Mouse (Mus musculus) liver, embryonic 13.5 days (tissue): ENCODE results near the gene Foxn1. TPM values are rescaled to one million over a fixed set of nuclear protein-coding genes. Genes with fewer than 3 reads are reported as not detected.

ENCODE experiments used
- ATAC-seq: fragments of 200-750 bp; cut with Nextera tagmentation; 2 replicates; pipeline ENCODE4 v1.8.0; 2017; ENCODE audit warnings: low read depth, mild to moderate bottlenecking, moderate number of reproducible peaks, moderate library complexity
- DNase-seq: peaks from one replicate; pipeline ENCODE4 v3.0.0; 2022
- H3K27ac ChIP-seq: fragments of 300-500 bp; sonication (generic); 2 replicates; pipeline ENCODE4 v1.5.1; 2015; ENCODE audit warnings: moderate library complexity, mild to moderate bottlenecking, inconsistent platforms
- H3K27me3 ChIP-seq: fragments of 300-500 bp; sonication (generic); 2 replicates; pipeline ENCODE4 v1.6.1; 2015; ENCODE audit warnings: mild to moderate bottlenecking, inconsistent platforms
- H3K36me3 ChIP-seq: fragments of 300-500 bp; sonication (generic); 2 replicates; pipeline ENCODE4 v1.6.1; 2015; ENCODE audit warnings: mild to moderate bottlenecking, inconsistent platforms
- H3K4me1 ChIP-seq: fragments of 300-500 bp; sonication (generic); replicated peaks from 2 replicates; pipeline ENCODE4 v1.6.1; 2015; ENCODE audit warnings: inconsistent platforms
- H3K4me2 ChIP-seq: fragments of 300-500 bp; sonication (generic); 2 replicates; pipeline ENCODE4 v1.6.1; 2015; ENCODE audit warnings: inconsistent platforms, mild to moderate bottlenecking, moderate library complexity
- H3K4me3 ChIP-seq: fragments of 300-500 bp; sonication (generic); replicated peaks from 2 replicates; pipeline ENCODE4 v1.5.1; 2015; ENCODE audit warnings: mild to moderate bottlenecking, inconsistent platforms
- H3K9ac ChIP-seq: fragments of 300-500 bp; sonication (generic); 2 replicates; pipeline ENCODE4 v1.6.1; 2015; ENCODE audit warnings: mild to moderate bottlenecking, inconsistent platforms
- H3K9me3 ChIP-seq: fragments of 300-500 bp; sonication (generic); replicated peaks from 2 replicates; pipeline ENCODE4 v1.6.1; 2016; ENCODE audit warnings: inconsistent platforms
- WGBS: fragments of 180-500 bp; shearing (Covaris S2); methylation state at CpG from one replicate; pipeline ENCODE4 v1.1.7; 2015; ENCODE audit not compliant: insufficient replicate concordance; 5-methylcytosine and 5-hydroxymethylcytosine counted together
- polyA plus RNA-seq: library from polyadenylated mRNA; unstranded; fragments of >200 nt; fragmentation: Nextera tagmentation; extraction: Ambion mirVana; gene quantifications from 2 replicates; pipeline ENCODE4 v1.2.1, GENCODE M21; 2015

The Foxn1 gene
- polyA plus RNA-seq, 1 experiment from 2014 or later: not detected

DNA sequence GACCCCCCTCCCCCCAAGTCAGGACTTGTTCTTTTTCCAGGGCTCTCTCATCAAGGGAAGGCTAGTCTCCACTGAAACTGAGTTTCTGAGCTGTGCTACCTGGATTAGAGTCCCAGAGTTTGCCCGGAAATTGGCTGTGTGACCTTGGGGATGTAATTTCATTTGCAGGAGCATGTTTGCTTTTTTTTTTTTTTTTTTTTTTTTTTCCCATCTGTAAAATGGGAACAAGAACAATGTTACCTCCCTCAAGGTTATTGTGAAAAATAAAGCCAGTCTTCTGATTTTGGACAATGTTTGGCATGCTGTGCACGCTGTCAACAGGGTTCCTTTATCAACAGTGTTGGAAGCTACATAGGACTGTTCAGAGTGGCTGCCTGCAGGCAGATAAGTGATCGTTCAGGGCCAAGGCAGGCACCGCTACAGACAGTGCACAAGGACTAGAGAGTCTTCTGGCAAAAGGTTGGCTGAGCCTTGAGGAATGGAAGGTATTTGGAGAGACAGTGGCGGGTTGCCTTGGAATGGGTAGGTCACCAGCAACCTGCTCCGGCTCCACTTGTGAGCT, 41.9 kb downstream of the Foxn1 start:
- Histone ChIP-seq H3K4me3 (peak overlapping the region; percentile 89), H3K9me3 (no peaks in the 10 kb centered on the region), H3K27ac (peak overlapping the region; percentile 92), H3K4me2 (peak overlapping the region; percentile 100), H3K27me3 (no peaks in the 10 kb centered on the region), H3K36me3 (peaks cover 30% of the 10 kb centered on the region), H3K9ac (peak overlapping the region; percentile 91), H3K4me1 (peaks cover 67% of the 10 kb centered on the region)
- ATAC-seq (peak; percentile 88), DNase-seq (peak; percentile 65)
- WGBS: 20% methylated on average over 6 of the region's 6 CpGs

GRCm38 (mm10) chr11:78343381-78344327, 42.7 kb downstream of the Foxn1 start, which contains the start of gene Unc119:
Unc119 (plus strand) TSS chr11:78343482.
- Histone ChIP-seq H3K4me2 (peak within 1 kb of the TSS; percentile 100), H3K9ac (peak within 1 kb of the TSS; percentile 91), H3K27me3 (no peaks in the 10 kb centered on the region), H3K4me3 (peak within 1 kb of the TSS; percentile 89), H3K4me1 (peaks cover 59% of the 10 kb centered on the region), H3K27ac (peak within 1 kb of the TSS; percentile 92), H3K9me3 (no peaks in the 10 kb centered on the region), H3K36me3 (peaks cover 33% of the 10 kb centered on the region)
- WGBS: 1% methylated on average over 66 of the region's 66 CpGs
- ATAC-seq (peak; percentile 69), DNase-seq (peak; percentile 76)

DNA sequence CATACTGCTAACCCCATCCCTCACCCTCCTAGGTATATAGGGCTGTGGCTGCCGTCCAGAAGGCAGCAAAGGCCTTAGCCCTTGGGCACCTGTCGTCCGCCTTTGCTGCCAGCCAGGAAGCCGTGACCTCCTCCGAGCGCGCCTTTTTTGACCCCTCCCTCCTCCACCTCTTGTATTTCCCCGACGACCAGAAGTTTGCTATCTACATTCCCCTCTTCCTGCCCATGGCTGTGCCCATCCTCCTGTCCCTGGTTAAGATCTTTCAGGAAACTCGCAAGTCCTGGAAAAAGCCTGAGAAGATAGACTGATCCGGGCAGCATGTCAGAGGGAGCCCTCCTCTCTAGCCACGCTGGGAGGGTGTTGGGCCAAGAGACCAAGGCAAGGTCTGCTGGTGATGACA, 44.7 kb downstream of the Foxn1 start:
- Histone ChIP-seq H3K27ac (no peak overlapping the region), H3K4me3 (no peak overlapping the region), H3K27me3 (no peaks in the 10 kb centered on the region), H3K9ac (no peak overlapping the region), H3K4me1 (peaks cover 42% of the 10 kb centered on the region), H3K4me2 (no peak overlapping the region), H3K36me3 (peaks cover 33% of the 10 kb centered on the region), H3K9me3 (no peaks in the 10 kb centered on the region)
- WGBS: 72% methylated on average over 12 of the region's 12 CpGs
- DNase-seq (no peak), ATAC-seq (no peak)

- 85% methylated on average over 8 of the region's 8 CpGs for WGBS
- ATAC-seq (no peak), DNase-seq (no peak)
- Histone ChIP-seq H3K4me1 (no peaks in the 10 kb centered on the region), H3K4me3 (no peak overlapping the region), H3K9ac (no peak overlapping the region), H3K9me3 (no peaks in the 10 kb centered on the region), H3K27me3 (no peaks in the 10 kb centered on the region), H3K36me3 (peaks cover 74% of the 10 kb centered on the region), H3K4me2 (no peak overlapping the region), H3K27ac (no peak overlapping the region)
Measured at GRCm38 (mm10) chr11:78337040-78337439, 49.3 kb downstream of the Foxn1 start.

- no peaks in the 10 kb centered on the region for H3K27me3 ChIP-seq
- DNase-seq: no peak
- H3K9ac ChIP-seq: no peak overlapping the region
- peaks cover 8% of the 10 kb centered on the region for H3K4me1 ChIP-seq
- no peak for ATAC-seq
- no peaks in the 10 kb centered on the region for H3K9me3 ChIP-seq
- WGBS: 73% methylated on average over 5 of the region's 5 CpGs
- no peak overlapping the region for H3K27ac ChIP-seq
- H3K36me3 ChIP-seq: peaks cover 56% of the 10 kb centered on the region
- no peak overlapping the region for H3K4me3 ChIP-seq
- no peak overlapping the region for H3K4me2 ChIP-seq
Measured at GRCm38 (mm10) chr11:78333992-78334391, 52.4 kb downstream of the Foxn1 start.

- no peak overlapping the region for H3K4me3 ChIP-seq
- H3K27ac ChIP-seq: no peak overlapping the region
- no peak overlapping the region for H3K9ac ChIP-seq
- H3K9me3 ChIP-seq: no peaks in the 10 kb centered on the region
- H3K27me3 ChIP-seq: no peaks in the 10 kb centered on the region
- H3K4me2 ChIP-seq: no peak overlapping the region
- WGBS: 90% methylated on average over 12 of the region's 12 CpGs
- DNase-seq (no peak), ATAC-seq (no peak)
- H3K36me3 ChIP-seq: peaks cover 50% of the 10 kb centered on the region
- peaks cover 13% of the 10 kb centered on the region for H3K4me1 ChIP-seq
Measured at GRCm38 (mm10) chr11:78332676-78333075, 53.7 kb downstream of the Foxn1 start.

DNA sequence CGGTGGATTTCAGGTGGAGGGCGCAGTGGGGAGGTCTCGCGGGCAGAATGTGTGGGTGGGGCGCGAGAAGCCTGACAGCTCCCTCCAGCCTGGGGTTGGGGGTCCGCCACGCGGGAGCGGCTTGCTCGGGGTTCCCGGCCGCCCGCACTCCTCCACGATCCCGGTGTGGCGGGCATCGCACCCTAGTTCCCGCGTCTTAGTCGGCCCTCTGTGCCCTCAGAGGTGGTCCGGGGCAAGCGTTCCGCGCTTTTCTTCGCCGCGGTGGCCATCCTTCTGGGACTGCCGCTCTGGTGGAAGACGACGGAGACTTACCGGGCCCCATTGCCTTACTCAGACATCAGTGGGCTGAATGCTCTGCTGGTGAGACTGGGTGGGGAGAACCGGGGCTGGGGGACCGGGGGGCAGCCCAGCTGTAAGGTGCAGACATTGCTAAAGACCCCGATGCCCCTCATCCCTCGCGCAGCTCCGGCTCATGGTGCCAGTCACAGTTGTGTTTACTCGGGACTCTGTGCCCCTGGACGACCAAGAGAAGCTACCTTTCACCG, 57.8 kb downstream of the Foxn1 start:
- no peaks in the 10 kb centered on the region for H3K9me3 ChIP-seq
- DNase-seq: no peak
- peak overlapping the region; percentile 89 for H3K4me3 ChIP-seq
- peaks cover 15% of the 10 kb centered on the region for H3K36me3 ChIP-seq
- ATAC-seq: peak; percentile 73
- H3K4me2 ChIP-seq: peak overlapping the region; percentile 97
- peaks cover 13% of the 10 kb centered on the region for H3K4me1 ChIP-seq
- no peaks in the 10 kb centered on the region for H3K27me3 ChIP-seq
- peak overlapping the region; percentile 43 for H3K27ac ChIP-seq
- H3K9ac ChIP-seq: peak overlapping the region; percentile 89
- under 1% methylated on average over 41 of the region's 41 CpGs for WGBS

GRCm38 (mm10) chr11:78327634-78328511, 58.5 kb downstream of the Foxn1 start, which contains the start of gene Pigs:
Pigs (plus strand) TSS chr11:78328415.
- peak within 1 kb of the TSS; percentile 89 for H3K4me3 ChIP-seq
- WGBS: 9% methylated on average over 37 of the region's 37 CpGs
- ATAC-seq (peak; percentile 94), DNase-seq (peak; percentile 96)
- peaks cover 21% of the 10 kb centered on the region for H3K4me1 ChIP-seq
- H3K9ac ChIP-seq: peak within 1 kb of the TSS; percentile 89
- H3K9me3 ChIP-seq: no peaks in the 10 kb centered on the region
- peak within 1 kb of the TSS; percentile 97 for H3K4me2 ChIP-seq
- H3K27me3 ChIP-seq: no peaks in the 10 kb centered on the region
- peak within 1 kb of the TSS; percentile 63 for H3K27ac ChIP-seq
- peaks cover 8% of the 10 kb centered on the region for H3K36me3 ChIP-seq

DNA sequence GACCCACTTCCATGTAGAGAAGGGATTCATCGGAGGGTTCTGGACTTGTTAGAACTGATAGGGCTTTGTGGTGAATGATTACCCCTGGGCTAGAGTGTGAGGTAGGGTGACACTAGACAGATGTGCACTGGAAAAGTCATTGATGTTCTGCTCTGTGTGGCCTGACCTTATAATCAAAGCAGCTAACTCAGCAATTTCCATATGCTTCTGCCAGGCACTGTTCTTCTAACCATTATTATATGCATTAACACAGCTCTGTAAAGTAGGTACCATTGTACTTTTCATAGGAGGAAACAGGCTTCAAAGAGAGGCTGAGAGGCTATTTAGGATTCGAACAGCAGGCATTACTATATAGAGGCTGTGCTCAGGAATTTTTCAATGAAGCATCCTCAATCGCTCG, 59.1 kb downstream of the Foxn1 start:
- 83% methylated on average over 4 of the region's 4 CpGs for WGBS
- Histone ChIP-seq H3K36me3 (peaks cover 6% of the 10 kb centered on the region), H3K27me3 (no peaks in the 10 kb centered on the region), H3K4me3 (no peak overlapping the region), H3K9ac (no peak overlapping the region), H3K27ac (no peak overlapping the region), H3K4me2 (peak overlapping the region; percentile 97; the same call in 1 of the 2 replicates), H3K4me1 (peaks cover 27% of the 10 kb centered on the region), H3K9me3 (no peaks in the 10 kb centered on the region)
- DNase-seq (no peak), ATAC-seq (no peak)

DNA sequence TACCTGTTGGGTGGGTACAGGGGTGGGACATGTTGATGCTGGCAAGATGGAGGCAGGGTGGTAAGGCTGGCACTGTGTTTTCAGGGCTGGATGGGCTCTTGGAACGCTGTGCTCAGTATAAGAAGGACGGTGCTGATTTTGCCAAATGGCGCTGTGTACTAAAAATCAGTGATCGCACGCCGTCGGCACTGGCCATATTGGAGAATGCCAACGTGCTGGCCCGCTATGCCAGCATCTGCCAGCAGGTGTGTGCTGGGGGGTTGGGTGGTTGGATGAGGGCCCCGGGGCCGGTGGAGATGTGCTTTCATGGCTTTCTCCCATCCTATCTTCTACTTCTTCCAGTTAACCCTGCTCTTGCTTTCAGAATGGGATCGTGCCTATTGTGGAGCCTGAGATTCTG, 61.4 kb downstream of the Foxn1 start:
- ATAC-seq: no peak
- Histone ChIP-seq H3K9ac (no peak overlapping the region), H3K4me2 (no peak overlapping the region), H3K27ac (no peak overlapping the region), H3K9me3 (no peaks in the 10 kb centered on the region), H3K36me3 (peaks cover 27% of the 10 kb centered on the region), H3K4me1 (peaks cover 30% of the 10 kb centered on the region), H3K4me3 (no peak overlapping the region), H3K27me3 (no peaks in the 10 kb centered on the region)
- DNase-seq: no peak
- 86% methylated on average over 12 of the region's 12 CpGs for WGBS
